Mouse (Mus musculus) intestine, embryonic 15.5 days (tissue): ENCODE measurements at regions not wholly inside any gene's neighbourhood (a gene's known extent, or its start where the extent isn't known, plus 50 kb on each side); places are given as distances from the start of the nearest gene placed in this dataset.

Source experiments
- ATAC-seq: fragments of 200-750 bp; cut with Nextera tagmentation; 2 replicates; pipeline ENCODE4 v1.8.0; 2017; ENCODE audit warnings: moderate TSS enrichment, moderate library complexity
- H3K27ac ChIP-seq: fragments of 300-500 bp; sonication (generic); 2 replicates; pipeline ENCODE4 v1.5.1; 2015; ENCODE audit warnings: mild to moderate bottlenecking, inconsistent platforms
- H3K27me3 ChIP-seq: fragments of 300-500 bp; sonication (generic); replicated peaks from 2 replicates; pipeline ENCODE4 v1.6.1; 2015; ENCODE audit warnings: inconsistent platforms
- H3K36me3 ChIP-seq: fragments of 300-500 bp; sonication (generic); 2 replicates; pipeline ENCODE4 v1.6.1; 2015; ENCODE audit warnings: inconsistent platforms
- H3K4me1 ChIP-seq: fragments of 300-500 bp; sonication (generic); replicated peaks from 2 replicates; pipeline ENCODE4 v1.6.1; 2015; ENCODE audit warnings: inconsistent platforms
- H3K4me2 ChIP-seq: fragments of 300-500 bp; sonication (generic); replicated peaks from 2 replicates; pipeline ENCODE4 v1.6.1; 2015; ENCODE audit warnings: mild to moderate bottlenecking, inconsistent platforms
- H3K4me3 ChIP-seq: fragments of 300-500 bp; sonication (generic); replicated peaks from 2 replicates; pipeline ENCODE4 v1.5.1; 2015; ENCODE audit warnings: inconsistent platforms
- H3K9ac ChIP-seq: fragments of 300-500 bp; sonication (generic); 2 replicates; pipeline ENCODE4 v1.6.1; 2015; ENCODE audit warnings: inconsistent platforms
- H3K9me3 ChIP-seq: fragments of 300-500 bp; sonication (generic); 2 replicates; pipeline ENCODE4 v1.6.1; 2016; ENCODE audit warnings: inconsistent platforms
- WGBS: fragments of 180-500 bp; shearing (Covaris S2); methylation state at CpG from one replicate; pipeline ENCODE4 v1.1.7; 2015; 5-methylcytosine and 5-hydroxymethylcytosine counted together

GRCm38 (mm10) chr14:80657408-80657807 lies 673.5 kb downstream of the Olfm4 start:
- H3K36me3 ChIP-seq, result no peaks in the 10 kb centered on the region
- no peaks in the 10 kb centered on the region for H3K27me3 ChIP-seq
- H3K4me2 ChIP-seq, result no peak overlapping the region
- H3K4me1 ChIP-seq, result no peaks in the 10 kb centered on the region
- no peaks in the 10 kb centered on the region for H3K9me3 ChIP-seq
- WGBS, result 73% methylated on average over 6 of the region's 6 CpGs
- H3K27ac ChIP-seq, result no peak overlapping the region
- peak; percentile 17; the same call in 1 of the 2 replicates for ATAC-seq
- no peak overlapping the region for H3K4me3 ChIP-seq
- no peak overlapping the region for H3K9ac ChIP-seq

GRCm38 (mm10) chr14:80682876-80683275 lies 699.0 kb downstream of the Olfm4 start:
- Histone ChIP-seq H3K4me1 (no peaks in the 10 kb centered on the region), H3K27ac (no peak overlapping the region), H3K9ac (no peak overlapping the region), H3K36me3 (no peaks in the 10 kb centered on the region), H3K27me3 (no peaks in the 10 kb centered on the region), H3K4me3 (no peak overlapping the region), H3K9me3 (no peaks in the 10 kb centered on the region), H3K4me2 (no peak overlapping the region)
- 83% methylated on average over 1 of the region's 1 CpGs for WGBS
- no peak for ATAC-seq

- no peak for ATAC-seq
- Histone ChIP-seq H3K4me1 (no peaks in the 10 kb centered on the region), H3K27ac (no peak overlapping the region), H3K9me3 (no peaks in the 10 kb centered on the region), H3K4me2 (no peak overlapping the region), H3K36me3 (no peaks in the 10 kb centered on the region), H3K9ac (no peak overlapping the region), H3K27me3 (no peaks in the 10 kb centered on the region), H3K4me3 (no peak overlapping the region)
- 60% methylated on average over 7 of the region's 7 CpGs for WGBS
These were observed 699.4 kb downstream of the Olfm4 start for GRCm38 (mm10) chr14:80683282-80683681.

- Histone ChIP-seq H3K27ac (no peak overlapping the region), H3K27me3 (no peaks in the 10 kb centered on the region), H3K36me3 (no peaks in the 10 kb centered on the region), H3K9ac (no peak overlapping the region), H3K4me3 (no peak overlapping the region), H3K4me1 (no peaks in the 10 kb centered on the region), H3K9me3 (no peaks in the 10 kb centered on the region), H3K4me2 (no peak overlapping the region)
- WGBS, result 70% methylated on average over 6 of the region's 6 CpGs
- ATAC-seq, result no peak
These were observed 699.8 kb downstream of the Olfm4 start for GRCm38 (mm10) chr14:80683703-80684102.

- no peak overlapping the region for H3K27ac ChIP-seq
- no peaks in the 10 kb centered on the region for H3K9me3 ChIP-seq
- no peaks in the 10 kb centered on the region for H3K4me1 ChIP-seq
- ATAC-seq, result no peak
- H3K4me2 ChIP-seq, result no peak overlapping the region
- H3K4me3 ChIP-seq, result no peak overlapping the region
- no peak overlapping the region for H3K9ac ChIP-seq
- H3K27me3 ChIP-seq, result no peaks in the 10 kb centered on the region
- no peaks in the 10 kb centered on the region for H3K36me3 ChIP-seq
- 23% methylated on average over 1 of the region's 1 CpGs for WGBS
These were observed 706.6 kb downstream of the Olfm4 start for GRCm38 (mm10) chr14:80690476-80690875.

GRCm38 (mm10) chr14:80722766-80723531 lies 739.1 kb downstream of the Olfm4 start:
- H3K36me3 ChIP-seq, result no peaks in the 10 kb centered on the region
- ATAC-seq, result no peak
- H3K9me3 ChIP-seq, result no peaks in the 10 kb centered on the region
- no peak overlapping the region for H3K4me3 ChIP-seq
- no peak overlapping the region for H3K27ac ChIP-seq
- H3K9ac ChIP-seq, result no peak overlapping the region
- no peak overlapping the region for H3K4me2 ChIP-seq
- H3K27me3 ChIP-seq, result no peaks in the 10 kb centered on the region
- no peaks in the 10 kb centered on the region for H3K4me1 ChIP-seq
- 74% methylated on average over 4 of the region's 4 CpGs for WGBS

- no peak overlapping the region for H3K27ac ChIP-seq
- 57% methylated on average over 5 of the region's 5 CpGs for WGBS
- no peaks in the 10 kb centered on the region for H3K9me3 ChIP-seq
- no peak overlapping the region for H3K4me3 ChIP-seq
- no peak overlapping the region for H3K9ac ChIP-seq
- no peaks in the 10 kb centered on the region for H3K27me3 ChIP-seq
- no peaks in the 10 kb centered on the region for H3K36me3 ChIP-seq
- H3K4me2 ChIP-seq, result no peak overlapping the region
- no peaks in the 10 kb centered on the region for H3K4me1 ChIP-seq
- no peak for ATAC-seq
These were observed 747.3 kb downstream of the Olfm4 start for GRCm38 (mm10) chr14:80731194-80731593.
